Mouse (Mus musculus) kidney, postnatal 36 days (tissue): Measurements from ENCODE around the gene Dip2c.

Experiments
- DNase-seq, 2 experiments: peaks; one replicate each; pipeline ENCODE4 v3.0.0; 2021 to 2022; ENCODE audit warnings: mixed read lengths in 2 of 2

Gene Dip2c

DNA sequence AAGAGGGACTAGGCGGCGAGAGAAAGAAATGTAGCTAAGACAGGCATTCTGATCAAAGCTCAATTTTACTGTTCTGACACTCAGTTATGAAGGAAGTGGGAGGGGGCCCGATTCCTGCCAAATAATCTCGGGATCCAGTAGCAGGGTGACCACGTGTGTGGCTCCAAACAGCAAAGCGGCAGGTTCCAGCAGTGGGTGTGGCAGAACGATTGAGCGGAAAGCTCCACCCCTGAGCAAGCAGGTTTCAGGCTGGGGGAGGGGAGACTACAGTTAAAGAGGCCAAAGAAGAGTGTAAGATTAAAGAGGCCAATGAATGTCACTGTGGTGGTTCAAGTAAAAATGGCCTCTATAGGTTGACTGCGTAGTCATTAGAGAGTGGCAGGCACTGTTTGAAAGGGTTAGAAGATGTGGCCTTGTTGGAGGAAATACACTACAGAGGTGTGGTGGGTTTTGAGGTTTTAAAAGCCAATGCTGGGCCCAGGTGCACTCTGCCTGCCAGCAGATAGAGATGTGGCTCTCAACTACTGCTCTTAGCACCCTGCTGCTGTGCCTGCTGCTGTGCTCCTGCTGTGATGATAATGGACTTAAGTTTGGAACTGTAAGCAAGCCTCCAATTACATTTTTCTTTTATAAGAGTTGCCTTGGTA is 271.5 kb downstream of the Dip2c start:
- peak; percentile 59 to 66 for DNase-seq

GRCm38 (mm10) chr13:9562099-9562498 is 285.8 kb downstream of the Dip2c start:
- DNase-seq: no peak

DNA sequence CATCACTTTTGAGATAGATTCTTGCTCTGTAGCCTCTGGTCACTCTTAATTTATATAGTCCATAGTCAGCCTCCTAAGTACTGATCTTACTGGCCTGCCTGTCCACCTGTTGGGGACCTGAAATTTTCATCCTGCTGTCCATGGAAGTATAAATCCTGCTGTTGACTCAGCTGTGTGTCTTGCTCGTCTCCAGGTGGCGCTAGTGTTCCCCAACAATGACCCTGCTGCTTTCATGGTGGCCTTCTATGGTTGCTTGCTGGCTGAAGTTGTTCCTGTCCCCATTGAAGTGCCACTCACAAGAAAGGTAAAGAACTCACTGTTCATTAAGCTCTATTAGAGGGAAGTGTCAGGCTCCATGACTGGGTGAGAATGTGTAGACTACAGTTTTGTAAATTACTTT is 286.6 kb downstream of the Dip2c start:
- peak; percentile 23 to 79 for DNase-seq

DNA sequence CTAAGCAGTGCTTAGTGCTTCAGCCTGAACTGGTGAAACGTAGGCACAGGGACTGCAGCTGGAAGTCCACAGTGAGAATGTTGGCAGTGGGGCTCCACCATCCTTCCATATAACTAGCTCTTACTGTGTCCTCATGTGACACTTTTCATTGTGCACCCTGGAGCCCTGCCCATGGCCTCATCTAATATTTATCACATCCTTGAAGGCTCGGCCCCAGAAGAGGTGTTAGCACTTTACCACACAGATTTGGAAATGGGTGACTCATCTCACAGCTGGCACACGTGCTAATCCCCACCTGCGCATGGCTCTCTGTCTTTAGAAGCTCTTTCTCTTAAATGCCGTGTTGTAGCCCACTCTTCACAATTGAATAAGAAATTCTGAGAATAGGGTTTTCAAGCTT is 292.5 kb downstream of the Dip2c start:
- no peak for DNase-seq

DNA sequence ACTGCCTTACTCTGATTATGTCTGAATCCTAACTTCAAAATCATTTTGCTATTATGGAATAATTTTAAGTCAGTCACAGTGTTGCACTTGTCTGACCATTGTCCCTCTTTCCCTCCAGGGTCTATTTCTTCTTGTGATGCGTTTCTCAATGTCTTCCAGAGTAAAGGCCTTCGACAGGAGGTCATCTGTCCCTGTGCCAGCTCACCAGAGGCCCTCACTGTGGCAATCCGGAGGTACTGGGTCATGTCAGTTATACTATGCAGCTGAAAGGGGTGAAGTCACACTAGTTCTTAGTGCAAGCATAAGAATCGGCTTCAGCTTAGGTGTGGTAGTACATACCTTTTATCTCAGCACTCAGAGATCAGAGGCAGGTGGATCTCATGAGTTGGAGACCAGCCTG is 300.4 kb downstream of the Dip2c start:
- DNase-seq: no peak

DNA sequence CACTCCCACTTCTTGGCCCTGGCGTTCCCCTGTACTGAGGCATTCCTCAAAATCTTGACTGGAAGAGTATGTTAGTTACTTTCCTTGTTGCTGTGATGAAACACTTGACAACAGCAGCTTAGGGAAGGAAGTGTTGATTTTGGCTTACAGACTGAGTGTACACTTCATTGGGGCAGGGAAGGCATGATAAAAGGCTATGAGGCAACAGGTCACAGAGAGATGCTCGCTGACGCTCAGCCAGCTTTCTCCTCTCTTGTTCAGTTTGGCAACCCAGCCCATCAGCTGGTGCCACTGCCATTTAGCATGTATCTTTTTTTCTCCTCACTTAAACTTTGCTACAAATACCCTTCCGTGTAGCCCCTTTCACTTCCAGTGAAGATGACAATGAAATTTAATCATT is 302.1 kb downstream of the Dip2c start:
- peak; percentile 18 to 21 for DNase-seq

DNA sequence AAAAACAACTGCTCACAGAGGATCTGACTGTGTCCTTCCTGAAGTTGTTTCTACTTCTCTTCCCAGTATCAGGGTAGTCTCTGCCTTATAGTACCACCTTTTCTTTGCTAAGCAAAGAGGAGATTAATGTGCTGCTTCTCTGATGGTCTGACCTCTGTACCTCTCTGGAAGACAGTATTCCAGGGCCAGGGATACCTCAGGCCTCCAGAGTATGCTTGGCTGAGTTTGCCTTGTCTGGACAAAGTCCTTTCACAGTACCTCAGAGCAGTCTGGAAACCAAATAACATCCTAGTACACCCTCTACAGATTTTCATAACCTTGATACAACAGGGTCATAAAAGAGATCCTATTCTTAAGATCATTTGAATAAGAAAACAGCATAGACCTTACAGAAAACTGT is 305.5 kb downstream of the Dip2c start:
- peak; percentile 51 to 75 for DNase-seq

DNA sequence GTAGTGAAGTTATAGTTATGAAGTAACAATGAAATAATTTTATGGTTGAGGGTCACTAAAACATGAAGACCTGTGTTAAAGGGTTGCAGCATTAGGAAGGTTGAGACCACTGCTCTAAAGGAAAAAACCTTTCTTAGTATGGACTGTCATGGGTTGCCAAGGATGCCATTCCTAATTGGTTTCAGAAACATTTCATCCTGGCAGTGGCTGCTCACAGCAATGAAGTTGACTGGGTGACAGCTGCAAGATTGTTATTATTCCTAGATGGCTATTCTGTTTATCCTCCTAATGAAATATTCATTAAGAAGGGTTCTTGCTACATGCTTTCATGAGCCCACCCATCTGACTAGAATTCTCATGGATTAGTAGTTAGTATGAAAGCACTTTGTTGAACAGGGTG is 307.3 kb downstream of the Dip2c start:
- DNase-seq: no peak

GRCm38 (mm10) chr13:9599334-9600096 is 323.2 kb downstream of the Dip2c start:
- no peak for DNase-seq

- DNase-seq: no peak
Observed at GRCm38 (mm10) chr13:9601350-9601749, 325.0 kb downstream of the Dip2c start.

DNA sequence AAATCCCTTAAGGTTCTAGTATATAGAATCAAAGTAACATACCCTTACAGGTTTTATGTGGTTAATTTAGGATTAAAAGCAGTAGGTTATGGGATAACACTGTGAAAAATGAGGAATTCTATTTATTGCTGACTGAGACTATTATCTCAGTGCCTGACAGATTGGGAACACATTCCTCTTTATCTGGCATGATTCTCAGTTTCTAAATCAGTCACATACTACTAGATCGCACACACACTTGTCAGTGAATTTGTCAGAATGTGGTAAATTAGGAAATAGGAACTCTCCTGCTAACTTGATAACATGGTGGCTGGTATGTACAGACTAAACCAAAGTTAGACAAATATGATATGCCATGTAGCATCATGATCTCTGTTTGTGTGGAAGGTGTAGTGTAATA is 334.9 kb downstream of the Dip2c start:
- no peak for DNase-seq

DNA sequence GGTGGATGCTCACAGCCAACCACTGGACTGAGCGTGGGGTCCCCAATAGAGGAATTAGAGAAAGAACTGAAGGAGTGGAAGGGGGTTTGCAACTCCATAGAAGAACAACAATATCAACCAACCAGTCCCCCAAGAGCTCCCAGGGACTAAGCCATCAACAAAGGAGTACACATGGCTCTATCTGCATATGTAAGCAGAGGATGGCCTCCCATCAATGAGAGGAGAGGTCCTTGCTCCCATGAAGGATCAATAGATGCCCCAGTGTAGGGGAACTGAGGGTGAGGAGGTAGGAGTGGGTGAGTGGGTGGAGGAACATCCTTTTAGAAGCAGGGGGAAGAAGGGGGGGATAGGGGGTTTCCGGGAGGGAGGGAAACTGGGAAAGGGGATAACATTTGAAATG is 356.4 kb downstream of the Dip2c start:
- DNase-seq: no peak

DNA sequence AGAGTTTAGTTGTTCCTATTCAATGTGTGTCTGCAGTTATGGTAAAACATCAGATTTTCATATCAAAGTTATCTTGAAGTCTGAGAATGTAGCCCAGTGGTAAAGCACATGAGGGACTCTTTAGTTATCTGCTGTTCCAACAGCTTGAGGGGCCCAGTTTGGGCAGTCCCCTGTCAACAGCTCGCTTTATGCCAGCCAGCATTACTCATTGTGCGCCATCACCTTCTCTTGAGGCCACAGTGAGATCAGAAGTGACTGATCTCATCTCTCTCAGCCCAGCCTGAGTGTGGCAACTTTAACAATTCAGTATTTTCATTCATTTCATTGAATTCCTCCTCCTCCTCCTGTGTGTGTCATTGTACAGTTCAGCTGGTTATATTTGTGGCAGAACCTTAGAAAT is 359.6 kb downstream of the Dip2c start:
- DNase-seq: no peak

- peak; percentile 21 to 60 for DNase-seq
Observed at GRCm38 (mm10) chr13:9636505-9636904, 360.2 kb downstream of the Dip2c start.

- no peak for DNase-seq
Observed at GRCm38 (mm10) chr13:9637949-9638348, 361.6 kb downstream of the Dip2c start.

GRCm38 (mm10) chr13:9648716-9649115 is 372.4 kb downstream of the Dip2c start:
- DNase-seq: no peak

- no peak for DNase-seq
Observed at GRCm38 (mm10) chr13:9649894-9650293, 373.6 kb downstream of the Dip2c start.

DNA sequence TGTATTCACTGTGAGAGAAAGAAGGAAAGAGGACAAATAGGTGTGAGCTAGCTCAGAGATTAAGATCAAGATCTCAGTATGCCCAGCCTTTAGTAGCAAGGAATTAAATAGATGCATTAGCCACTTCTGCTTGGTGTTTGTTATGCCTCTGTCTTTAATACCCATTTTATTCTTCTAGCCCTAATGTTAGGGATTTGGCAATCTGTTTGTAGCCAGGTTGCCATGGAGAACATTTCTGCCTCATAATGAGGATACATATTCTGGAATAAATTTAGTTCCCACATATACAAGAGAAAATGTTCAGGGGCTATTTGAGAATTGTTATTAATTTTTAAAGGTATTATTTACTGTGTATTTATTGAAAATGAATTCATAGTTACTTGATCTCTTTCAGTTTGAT is 374.3 kb downstream of the Dip2c start:
- no peak for DNase-seq

GRCm38 (mm10) chr13:9653018-9653417 is 376.7 kb downstream of the Dip2c start:
- no peak for DNase-seq

DNA sequence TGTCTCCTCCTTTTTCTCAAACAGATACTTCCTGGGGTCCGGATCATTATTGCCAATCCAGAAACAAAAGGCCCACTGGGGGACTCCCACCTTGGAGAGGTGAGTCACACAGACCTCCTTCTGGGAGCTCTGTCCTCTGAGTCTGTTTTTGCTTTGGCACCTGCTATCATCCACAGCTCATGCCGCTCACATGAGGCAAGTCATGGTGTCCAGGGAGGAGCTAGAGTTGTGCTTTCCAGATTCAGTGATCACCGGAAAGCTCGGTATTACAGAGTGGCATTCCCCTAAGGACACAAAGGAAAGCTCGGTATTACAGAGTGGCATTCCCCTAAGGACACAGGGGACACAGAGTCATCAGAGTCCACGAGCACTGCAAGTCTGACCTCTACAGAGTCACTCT is 380.3 kb downstream of the Dip2c start:
- no peak for DNase-seq

DNA sequence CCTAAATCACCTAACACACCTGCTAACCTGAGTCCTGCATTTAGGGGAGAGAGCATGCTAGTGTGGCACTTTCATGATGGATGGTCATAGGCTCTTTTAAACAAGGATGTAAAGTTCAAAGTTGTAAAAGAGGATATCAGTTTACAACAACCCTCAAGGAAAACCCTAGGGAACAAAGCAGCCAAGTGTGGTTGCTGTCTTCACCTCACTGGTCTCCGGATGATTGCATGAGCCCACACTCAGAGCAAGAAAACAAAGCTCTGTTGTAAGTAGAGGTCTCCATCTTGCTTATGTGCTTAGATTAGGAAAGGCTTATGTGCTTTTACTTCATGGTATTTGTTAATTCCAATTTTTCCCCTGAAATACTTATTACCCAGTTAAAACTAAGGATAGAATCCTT is 384.4 kb downstream of the Dip2c start:
- no peak for DNase-seq

DNA sequence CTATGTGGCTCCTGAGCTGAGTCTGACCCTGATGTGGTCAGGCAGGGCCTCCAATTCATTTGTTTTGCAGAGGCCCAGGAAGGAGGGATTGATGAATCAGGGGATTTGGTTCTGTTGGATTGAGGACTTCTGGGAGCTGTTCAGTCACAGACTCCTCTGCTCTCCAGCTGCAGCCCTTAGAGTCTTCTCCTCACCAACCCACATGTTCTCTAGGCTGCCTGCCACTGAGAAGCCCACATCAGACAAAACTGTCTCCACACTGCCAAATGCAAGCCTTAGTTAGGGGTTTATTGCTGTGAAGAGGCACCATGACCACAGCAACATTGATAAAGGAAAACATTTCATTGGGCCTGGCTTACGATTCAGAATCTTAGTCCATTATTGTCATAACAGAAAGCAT is 387.3 kb downstream of the Dip2c start:
- no peak for DNase-seq

DNA sequence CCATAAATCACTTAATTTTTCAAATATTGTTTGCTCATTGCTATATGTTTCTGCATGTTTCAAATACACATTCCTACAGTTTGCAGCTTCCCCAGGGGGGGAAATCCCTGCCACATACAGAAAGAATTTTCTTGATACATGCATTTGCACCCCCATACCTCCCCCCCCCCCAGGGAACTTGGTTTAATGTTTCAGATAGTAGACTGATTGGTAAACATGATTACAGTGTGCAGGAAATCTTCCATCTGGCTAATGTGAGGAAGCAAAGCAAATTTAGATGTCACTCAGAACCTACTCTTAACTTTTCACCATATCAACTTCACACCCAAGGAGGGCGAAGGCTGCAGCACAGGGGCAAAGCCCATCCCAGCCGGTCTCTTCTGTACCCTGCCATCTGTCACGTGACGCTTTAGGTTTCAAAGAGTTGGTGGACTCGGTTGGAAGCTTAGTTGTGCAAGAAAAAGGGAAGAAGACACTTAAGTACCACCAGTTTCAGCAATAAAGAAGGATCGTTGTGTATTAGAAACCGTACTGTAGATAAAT is 391.7 kb downstream of the Dip2c start:
- no peak for DNase-seq

- DNase-seq: no peak
Observed at GRCm38 (mm10) chr13:9669246-9669645, 392.9 kb downstream of the Dip2c start.
